Mouse (Mus musculus): ENCODE data around the gene Glrx. TPM values are rescaled to one million over a fixed set of nuclear protein-coding genes. Genes with fewer than 3 reads are reported as not detected.

The Glrx gene
- polyA plus RNA-seq, 1 experiment from 2014 or later = 39.6 TPM

- H3K4me2 ChIP-seq (ENCODE audit: low read depth) = no peak overlapping the region
- WGBS = 91% methylated on average over 3 of the region's 3 CpGs
- no peaks in the 10 kb centered on the region for H3K9me3 ChIP-seq (ENCODE audit: control insufficient read depth, low read length)
- no peak for DNase-seq (ENCODE audit: low spot score)
- H3K27ac ChIP-seq (ENCODE audit: low read depth, low read length) = no peak overlapping the region
- H3K27me3 ChIP-seq (ENCODE audit: control insufficient read depth, insufficient read depth, low read length) = no peaks in the 10 kb centered on the region
- H3K4me1 ChIP-seq (ENCODE audit: control insufficient read depth, insufficient read depth, low read length) = no peaks in the 10 kb centered on the region
- no peaks in the 10 kb centered on the region; the same call in 1 of the 2 replicates for H3K36me3 ChIP-seq (ENCODE audit: control insufficient read depth, insufficient read depth, low read length)
- no peak overlapping the region for H3K9ac ChIP-seq (ENCODE audit: low read length)
- no peak for ATAC-seq (ENCODE audit: insufficient read depth, low FRiP score, low TSS enrichment)
- no peak overlapping the region for H3K4me3 ChIP-seq (ENCODE audit: low read depth, low read length)
These were observed 52.6 kb downstream of the Glrx start for GRCm38 (mm10) chr13:75892291-75892690.

GRCm38 (mm10) chr13:75892876-75893275, 53.2 kb downstream of the Glrx start:
- 85% methylated on average over 6 of the region's 6 CpGs for WGBS
- no peaks in the 10 kb centered on the region for H3K9me3 ChIP-seq (ENCODE audit: control insufficient read depth, low read length)
- no peak overlapping the region for H3K9ac ChIP-seq (ENCODE audit: low read length)
- no peaks in the 10 kb centered on the region for H3K4me1 ChIP-seq (ENCODE audit: control insufficient read depth, insufficient read depth, low read length)
- no peak for DNase-seq (ENCODE audit: low spot score)
- H3K36me3 ChIP-seq (ENCODE audit: control insufficient read depth, insufficient read depth, low read length) = no peaks in the 10 kb centered on the region; the same call in 1 of the 2 replicates
- no peaks in the 10 kb centered on the region for H3K27me3 ChIP-seq (ENCODE audit: control insufficient read depth, insufficient read depth, low read length)
- no peak overlapping the region for H3K27ac ChIP-seq (ENCODE audit: low read depth, low read length)
- ATAC-seq (ENCODE audit: insufficient read depth, low FRiP score, low TSS enrichment) = no peak
- H3K4me3 ChIP-seq (ENCODE audit: low read depth, low read length) = no peak overlapping the region
- H3K4me2 ChIP-seq (ENCODE audit: low read depth) = no peak overlapping the region

Other genes with a start within 250 kb of the Glrx start
- 5.3 and 5.9 TPM in 2 replicates for gene Ell2, start 133.1 kb upstream of the Glrx start, polyA plus RNA-seq (2014; fragmentation: Nextera tagmentation; extraction: Ambion mirVana)
- 58.6 and 62.5 TPM in 2 replicates for gene Rhobtb3, start 104.1 kb downstream of the Glrx start, polyA plus RNA-seq (2014; fragmentation: Nextera tagmentation; extraction: Ambion mirVana)
- 0.29 and 1.0 TPM in 2 replicates for gene Spata9, start 127.3 kb downstream of the Glrx start, polyA plus RNA-seq (2014; fragmentation: Nextera tagmentation; extraction: Ambion mirVana)
- 14.8 and 16.7 TPM in 2 replicates for gene Rfesd, start 178.9 kb downstream of the Glrx start, polyA plus RNA-seq (2014; fragmentation: Nextera tagmentation; extraction: Ambion mirVana)
- gene Gpr150, start 217.1 kb downstream of the Glrx start, polyA plus RNA-seq (2014; fragmentation: Nextera tagmentation; extraction: Ambion mirVana) = 0.31 and 0.65 TPM in 2 replicates

All from neural tube, embryonic 11.5 days (tissue).